Mouse (Mus musculus) heart, adult 2 months (tissue): Measurements from ENCODE around the gene Kat6b. TPM values are rescaled to one million over a fixed set of nuclear protein-coding genes. Genes with fewer than 3 reads are reported as not detected.
A peak's percentile ranks its signal among the peaks of the same experiment; 100 is the strongest.

Experiments used
- DNase-seq, 2 experiments: peaks; one replicate each; pipeline ENCODE4 v3.0.0; 2021
- H3K27ac ChIP-seq: fragments of 200-600 bp; 2 replicates; pipeline ENCODE4 v1.8.1; 2022
- H3K27me3 ChIP-seq: fragments of 200-500 bp; 2 replicates; pipeline ENCODE4 v1.6.1; 2012; ENCODE audit warnings: mild to moderate bottlenecking, low read length, inconsistent platforms, mixed read lengths; ENCODE audit not compliant: control insufficient read depth, insufficient read depth
- H3K36me3 ChIP-seq: fragments of 200-500 bp; 2 replicates; pipeline ENCODE4 v1.6.1; 2012; ENCODE audit warnings: low read length, inconsistent platforms; ENCODE audit not compliant: control insufficient read depth, insufficient read depth
- H3K4me1 ChIP-seq: fragments of 200-500 bp; 2 replicates; pipeline ENCODE4 v1.6.1; 2011; ENCODE audit warnings: low read length; ENCODE audit not compliant: control insufficient read depth, insufficient read depth
- H3K4me3 ChIP-seq: fragments of 200-600 bp; 2 replicates; pipeline ENCODE4 v1.8.1; 2022
- H3K79me2 ChIP-seq: fragments of 200-500 bp; replicated peaks from 2 replicates; pipeline ENCODE4 v1.6.1; 2012; ENCODE audit warnings: mild to moderate bottlenecking, inconsistent platforms, low read length, moderate library complexity, mixed read lengths; ENCODE audit not compliant: control insufficient read depth, insufficient read depth
- H3K9ac ChIP-seq: fragments of 200-500 bp; 2 replicates; pipeline ENCODE4 v1.6.1; 2012; ENCODE audit warnings: low read depth, mild to moderate bottlenecking, control low read depth, inconsistent platforms, low read length, mixed read lengths
- CTCF ChIP-seq: fragments of 200-600 bp; IDR thresholded peaks from 2 replicates; pipeline ENCODE4 v1.8.1; 2022; ENCODE audit warnings: antibody characterized with exemption, mild to moderate bottlenecking, moderate library complexity
- EP300 ChIP-seq: fragments of 200-500 bp; IDR thresholded peaks from 2 replicates; pipeline ENCODE4 v1.6.1; 2011; ENCODE audit warnings: low read depth, low read length, control low read depth; ENCODE audit not compliant: insufficient read depth
- POLR2A ChIP-seq: fragments of 200-500 bp; IDR thresholded peaks from 2 replicates; pipeline ENCODE4 v1.6.1; 2011; ENCODE audit warnings: mild to moderate bottlenecking, low read depth, low read length, control low read depth; ENCODE audit not compliant: insufficient read depth
- WGBS: fragments of 180-500 bp; shearing (Covaris S2); methylation state at CpG from one replicate; pipeline ENCODE4 v1.1.7; 2018; 5-methylcytosine and 5-hydroxymethylcytosine counted together
- intact Hi-C: fragments of 180-260 bp; cut with DNase I; formaldehyde crosslinking; loops from one replicate; pipeline ENCODE4 v1.15.1; 2025
- polyA plus RNA-seq: library from polyadenylated mRNA; depleted of rRNA; stranded (reverse); fragments of >200 nt; gene quantifications from 2 replicates; pipeline ENCODE4 v1.2.3, GENCODE M21; 2012
- total RNA-seq, 2 experiments: library from RNA; stranded (reverse); gene quantifications; 2 replicates each; pipeline ENCODE4 v1.2.3; 2021

Gene Kat6b
- total and polyA plus RNA-seq, 3 experiments: 9.0 to 27.9 (median 26.6) TPM

GRCm38 (mm10) chr14:21552958-21553357 lies 71.7 kb downstream of the Kat6b start:
- H3K27ac ChIP-seq: no peak overlapping the region

GRCm38 (mm10) chr14:21554046-21554445 lies 72.8 kb downstream of the Kat6b start:
- DNase-seq: no peak
- no peak overlapping the region for H3K27ac ChIP-seq
- no peak overlapping the region for H3K9ac ChIP-seq
- peaks cover 14% of the 10 kb centered on the region for H3K4me1 ChIP-seq
- no peak overlapping the region for H3K4me3 ChIP-seq
- H3K27me3 ChIP-seq: no peaks in the 10 kb centered on the region
- TF ChIP-seq CTCF (no peak), POLR2A (no peak)
- intact Hi-C loops: no loop called here
- 75% methylated on average over 8 of the region's 8 CpGs for WGBS
- peaks cover 1% of the 10 kb centered on the region for H3K79me2 ChIP-seq
- peaks cover 5% of the 10 kb centered on the region for H3K36me3 ChIP-seq

More at GRCm38 (mm10) chr14:21552958-21553357, 71.7 kb downstream of the Kat6b start:
- H3K4me1 ChIP-seq: peaks cover 8% of the 10 kb centered on the region
- no peak for TF ChIP-seq CTCF
- TF ChIP-seq POLR2A: no peak
- no peak for TF ChIP-seq EP300
- H3K4me3 ChIP-seq: no peak overlapping the region
- H3K36me3 ChIP-seq: no peaks in the 10 kb centered on the region
- DNase-seq: no peak
- H3K79me2 ChIP-seq: peaks cover 3% of the 10 kb centered on the region
- no peak overlapping the region for H3K9ac ChIP-seq
- H3K27me3 ChIP-seq: no peaks in the 10 kb centered on the region
- intact Hi-C loops: no loop called here
- 77% methylated on average over 8 of the region's 8 CpGs for WGBS

GRCm38 (mm10) chr14:21558440-21559131 lies 77.4 kb downstream of the Kat6b start:
- no peak overlapping the region for H3K4me3 ChIP-seq
- 0 out of 2 replicates have a peak, but pooled peaks cover 1% of the 10 kb centered on the region for H3K79me2 ChIP-seq
- no peak overlapping the region for H3K9ac ChIP-seq
- peaks cover 19% of the 10 kb centered on the region for H3K4me1 ChIP-seq
- DNase-seq: peak in 1 of 2 experiments; percentile 36
- TF ChIP-seq CTCF (no peak), POLR2A (no peak), EP300 (no peak)
- H3K36me3 ChIP-seq: peaks cover 5% of the 10 kb centered on the region
- H3K27me3 ChIP-seq: no peaks in the 10 kb centered on the region
- intact Hi-C loops: no loop called here
- 38% methylated on average over 10 of the region's 10 CpGs for WGBS
- peak overlapping the region; percentile 7 for H3K27ac ChIP-seq

- TF ChIP-seq POLR2A (no peak), EP300 (no peak), CTCF (no peak)
- intact Hi-C loops: no loop called here
- Histone ChIP-seq H3K27me3 (no peaks in the 10 kb centered on the region), H3K4me1 (peaks cover 18% of the 10 kb centered on the region), H3K4me3 (no peak overlapping the region), H3K79me2 (no peaks in the 10 kb centered on the region), H3K27ac (no peak overlapping the region), H3K36me3 (peaks cover 5% of the 10 kb centered on the region), H3K9ac (no peak overlapping the region)
- no peak for DNase-seq
- 70% methylated on average over 7 of the region's 7 CpGs for WGBS
Measured at GRCm38 (mm10) chr14:21559447-21559846, 78.2 kb downstream of the Kat6b start.

GRCm38 (mm10) chr14:21560481-21561209 lies 79.4 kb downstream of the Kat6b start:
- 58% methylated on average over 11 of the region's 11 CpGs for WGBS
- Histone ChIP-seq H3K27me3 (no peaks in the 10 kb centered on the region), H3K4me1 (peaks cover 18% of the 10 kb centered on the region), H3K4me3 (no peak overlapping the region), H3K36me3 (peaks cover 5% of the 10 kb centered on the region), H3K9ac (no peak overlapping the region), H3K79me2 (no peaks in the 10 kb centered on the region), H3K27ac (no peak overlapping the region)
- intact Hi-C loops: no loop called here
- no peak for DNase-seq
- TF ChIP-seq CTCF (no peak), EP300 (no peak), POLR2A (no peak)

GRCm38 (mm10) chr14:21561396-21562065 lies 80.3 kb downstream of the Kat6b start:
- Histone ChIP-seq H3K9ac (no peak overlapping the region), H3K4me1 (peaks cover 16% of the 10 kb centered on the region), H3K27ac (no peak overlapping the region), H3K4me3 (no peak overlapping the region), H3K79me2 (no peaks in the 10 kb centered on the region), H3K27me3 (no peaks in the 10 kb centered on the region), H3K36me3 (peaks cover 5% of the 10 kb centered on the region)
- TF ChIP-seq POLR2A (no peak), CTCF (no peak), EP300 (0 out of 2 replicates have a peak, but pooled peaks have one; percentile 21)
- no peak for DNase-seq
- 52% methylated on average over 8 of the region's 8 CpGs for WGBS
- intact Hi-C loops: no loop called here
